Mouse (Mus musculus) embryonic fibroblast, embryonic 13.5 days (primary cell): ENCODE measurements at regions not wholly inside any gene's neighbourhood (a gene's known extent, or its start where the extent isn't known, plus 50 kb on each side); places are given as distances from the start of the nearest gene placed in this dataset.

Experiments used
- H3K27ac ChIP-seq: 2 replicates; pipeline ENCODE4 v1.5.1; 2012; ENCODE audit warnings: low read length, control low read depth, inconsistent platforms; ENCODE audit not compliant: insufficient read depth
- H3K4me1 ChIP-seq: 2 replicates; pipeline ENCODE4 v1.6.1; 2011; ENCODE audit warnings: low read length; ENCODE audit not compliant: control insufficient read depth, insufficient read depth
- H3K4me3 ChIP-seq: 2 replicates; pipeline ENCODE4 v1.5.1; 2011; ENCODE audit warnings: mild to moderate bottlenecking, control low read depth, low read length; ENCODE audit not compliant: insufficient read depth
- CTCF ChIP-seq: IDR thresholded peaks from 2 replicates; pipeline ENCODE4 v1.5.1; 2011; ENCODE audit warnings: mild to moderate bottlenecking, control low read depth, low read length, moderate library complexity, borderline replicate concordance; ENCODE audit not compliant: insufficient read depth
- POLR2A ChIP-seq: IDR thresholded peaks from 2 replicates; pipeline ENCODE4 v1.6.1; 2011; ENCODE audit warnings: low read depth, mild to moderate bottlenecking, control low read depth, low read length, moderate library complexity

DNA sequence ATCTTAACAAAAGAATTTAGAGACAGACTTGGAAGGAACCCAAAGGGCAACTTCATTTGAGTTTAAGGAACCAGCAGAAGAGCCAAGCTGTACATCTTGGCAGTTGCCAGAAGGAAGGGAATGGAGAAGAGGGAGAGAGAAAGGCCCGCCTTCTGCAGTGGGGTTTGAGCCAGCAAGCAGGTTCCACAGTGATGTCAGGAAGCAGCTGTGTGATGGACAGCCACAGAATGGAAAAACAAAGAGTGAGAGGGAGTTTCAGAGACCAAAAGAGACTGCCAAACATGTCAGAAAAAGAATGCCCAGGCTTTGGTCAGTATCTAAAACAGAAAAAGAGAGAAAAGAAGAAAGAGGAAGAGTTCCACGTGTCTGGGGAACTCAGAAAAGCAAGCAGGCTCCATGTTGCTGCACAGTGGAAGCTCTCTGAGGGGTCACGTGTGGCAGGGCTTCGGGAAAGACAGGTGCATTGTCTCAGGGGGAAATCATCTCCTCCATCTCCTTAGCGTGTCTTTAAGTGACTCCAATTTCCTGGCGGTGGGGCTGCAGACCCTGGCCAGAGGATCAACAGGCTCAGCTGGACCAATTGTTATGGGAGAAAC is 203.7 kb upstream of the Egln3 start:
- no peak for TF ChIP-seq POLR2A
- TF ChIP-seq CTCF = no peak
- Histone ChIP-seq H3K27ac (no peak overlapping the region), H3K4me1 (no peaks in the 10 kb centered on the region), H3K4me3 (no peak overlapping the region)

- Histone ChIP-seq H3K4me3 (no peak overlapping the region), H3K4me1 (no peaks in the 10 kb centered on the region), H3K27ac (no peak overlapping the region)
- TF ChIP-seq CTCF (no peak), POLR2A (no peak)
Measured at GRCm38 (mm10) chr12:54405066-54405465, 201.4 kb upstream of the Egln3 start.

- no peak overlapping the region for H3K27ac ChIP-seq
Measured at GRCm38 (mm10) chr12:54402591-54402990, 198.9 kb upstream of the Egln3 start.

GRCm38 (mm10) chr12:54401665-54402064 is 198.0 kb upstream of the Egln3 start:
- TF ChIP-seq CTCF (no peak), POLR2A (no peak)
- Histone ChIP-seq H3K4me3 (no peak overlapping the region), H3K4me1 (no peaks in the 10 kb centered on the region), H3K27ac (no peak overlapping the region)

More at GRCm38 (mm10) chr12:54402591-54402990, 198.9 kb upstream of the Egln3 start:
- TF ChIP-seq CTCF (no peak), POLR2A (no peak)
- Histone ChIP-seq H3K4me1 (no peaks in the 10 kb centered on the region), H3K4me3 (no peak overlapping the region)

GRCm38 (mm10) chr12:54400084-54400483 is 196.4 kb upstream of the Egln3 start:
- no peaks in the 10 kb centered on the region for H3K4me1 ChIP-seq
- TF ChIP-seq POLR2A = no peak
- no peak for TF ChIP-seq CTCF
- H3K4me3 ChIP-seq = no peak overlapping the region
- no peak overlapping the region for H3K27ac ChIP-seq

- Histone ChIP-seq H3K4me3 (no peak overlapping the region), H3K27ac (no peak overlapping the region), H3K4me1 (no peaks in the 10 kb centered on the region)
- TF ChIP-seq POLR2A = no peak
- no peak for TF ChIP-seq CTCF
Measured at GRCm38 (mm10) chr12:54398080-54398479, 194.4 kb upstream of the Egln3 start.

DNA sequence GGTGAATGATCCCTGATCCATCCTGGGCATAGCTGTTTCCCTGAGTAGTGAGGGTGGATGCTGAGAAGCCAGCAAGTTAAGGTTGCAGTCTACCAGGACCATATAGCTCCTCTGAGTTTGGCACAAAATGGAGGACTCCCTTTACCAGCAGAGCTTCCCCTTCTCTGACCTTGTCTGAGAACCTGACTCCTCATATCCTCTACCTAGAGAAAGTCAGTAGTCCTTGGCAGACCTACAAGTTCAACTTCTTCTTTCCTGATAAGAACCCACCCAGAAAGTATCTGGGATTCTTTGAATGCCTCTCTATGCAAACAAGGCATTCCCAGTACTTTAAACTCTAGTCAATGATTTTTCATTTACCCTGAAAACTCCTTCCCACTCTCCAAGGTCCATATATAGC is 193.3 kb upstream of the Egln3 start:
- Histone ChIP-seq H3K4me3 (no peak overlapping the region), H3K27ac (no peak overlapping the region), H3K4me1 (no peaks in the 10 kb centered on the region)
- no peak for TF ChIP-seq CTCF
- TF ChIP-seq POLR2A = no peak

DNA sequence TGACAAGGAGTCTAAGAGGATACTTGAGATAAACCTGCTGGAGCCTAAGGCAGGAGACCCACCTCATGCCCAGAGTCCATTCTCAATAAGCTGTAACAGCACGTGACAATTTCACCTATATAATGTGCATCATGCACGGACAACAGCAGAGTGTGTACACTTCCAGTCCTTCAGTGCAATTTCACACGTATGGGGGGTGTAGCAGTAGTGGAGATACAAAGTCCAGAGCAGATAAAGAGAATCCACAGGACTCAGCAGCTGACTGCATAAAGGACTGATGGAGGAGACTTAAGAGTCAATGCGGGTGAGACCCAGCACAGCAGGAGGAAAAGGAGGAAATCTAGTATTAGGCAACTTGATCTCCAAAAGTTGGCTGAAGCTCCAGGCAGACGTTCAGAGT is 192.7 kb upstream of the Egln3 start:
- no peak overlapping the region for H3K27ac ChIP-seq
- H3K4me3 ChIP-seq = no peak overlapping the region
- no peaks in the 10 kb centered on the region for H3K4me1 ChIP-seq
- TF ChIP-seq POLR2A = no peak
- TF ChIP-seq CTCF = no peak

- Histone ChIP-seq H3K27ac (no peak overlapping the region), H3K4me1 (no peaks in the 10 kb centered on the region; the same call in 1 of the 2 replicates), H3K4me3 (no peak overlapping the region)
- TF ChIP-seq CTCF (no peak), POLR2A (no peak)
Measured at GRCm38 (mm10) chr12:54385401-54385800, 181.7 kb upstream of the Egln3 start.

DNA sequence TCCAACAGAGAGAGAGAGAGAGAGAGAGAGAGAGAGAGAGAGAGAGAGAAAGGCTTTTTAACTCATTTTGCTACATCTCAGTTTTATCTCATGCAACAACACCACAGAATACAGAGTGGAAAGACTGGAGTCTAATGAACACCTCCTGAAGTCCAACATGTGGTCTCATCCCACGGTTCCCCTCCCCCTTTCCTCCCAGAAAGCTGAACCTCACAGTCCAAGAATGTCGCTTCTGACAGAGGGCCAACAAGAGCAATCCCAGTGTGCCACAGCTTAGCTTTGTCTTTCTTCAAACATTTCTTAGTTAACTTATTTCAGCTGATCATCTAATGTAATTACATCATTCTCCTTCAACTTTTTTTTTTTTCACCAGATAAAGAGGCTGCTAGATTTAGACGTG is 180.5 kb upstream of the Egln3 start:
- Histone ChIP-seq H3K27ac (no peak overlapping the region), H3K4me3 (no peak overlapping the region), H3K4me1 (no peaks in the 10 kb centered on the region; the same call in 1 of the 2 replicates)
- TF ChIP-seq CTCF = no peak
- TF ChIP-seq POLR2A = no peak

DNA sequence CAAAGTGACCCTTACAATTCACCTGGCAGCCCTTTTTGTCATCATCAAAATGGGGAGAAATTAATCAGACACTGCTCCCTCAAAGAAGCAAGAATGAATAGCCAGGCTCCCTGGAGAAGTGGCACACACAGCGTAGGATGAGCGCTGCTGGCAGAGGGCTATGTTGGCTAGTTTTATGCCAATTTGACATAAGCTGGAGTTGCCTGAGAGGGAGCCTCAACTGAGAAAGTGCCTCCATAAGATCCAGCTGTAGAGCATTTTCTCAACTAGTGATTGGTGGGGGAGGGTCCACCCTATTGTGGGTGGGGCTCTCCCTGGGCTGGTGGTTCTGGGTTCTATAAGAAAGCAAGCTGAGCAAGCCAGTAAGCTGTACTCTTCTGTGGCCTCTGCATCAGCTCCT is 179.3 kb upstream of the Egln3 start:
- Histone ChIP-seq H3K4me1 (no peaks in the 10 kb centered on the region; the same call in 1 of the 2 replicates), H3K4me3 (no peak overlapping the region), H3K27ac (no peak overlapping the region)
- TF ChIP-seq CTCF = no peak
- TF ChIP-seq POLR2A = no peak
